Mouse (Mus musculus) neural tube, embryonic 15.5 days (tissue): ENCODE measurements around the gene Atxn7l1. TPM values are rescaled to one million over a fixed set of nuclear protein-coding genes. Genes with fewer than 3 reads are reported as not detected.
A peak's percentile ranks its signal among the peaks of the same experiment; 100 is the strongest.

Experiments
- ATAC-seq: fragments of 200-750 bp; cut with Nextera tagmentation; 2 replicates; pipeline ENCODE4 v1.8.0; 2017; ENCODE audit warnings: mild to moderate bottlenecking, moderate TSS enrichment, moderate library complexity; ENCODE audit not compliant: low FRiP score
- H3K27ac ChIP-seq: fragments of 300-500 bp; sonication (generic); replicated peaks from 2 replicates; pipeline ENCODE4 v1.5.1; 2015; ENCODE audit warnings: mild to moderate bottlenecking, inconsistent platforms
- H3K27me3 ChIP-seq: fragments of 300-500 bp; sonication (generic); replicated peaks from 2 replicates; pipeline ENCODE4 v1.6.1; 2015; ENCODE audit warnings: inconsistent platforms
- H3K36me3 ChIP-seq: fragments of 300-500 bp; sonication (generic); 2 replicates; pipeline ENCODE4 v1.6.1; 2015; ENCODE audit warnings: inconsistent platforms
- H3K4me1 ChIP-seq: fragments of 300-500 bp; sonication (generic); 2 replicates; pipeline ENCODE4 v1.6.1; 2015; ENCODE audit warnings: inconsistent platforms
- H3K4me2 ChIP-seq: fragments of 300-500 bp; sonication (generic); 2 replicates; pipeline ENCODE4 v1.6.1; 2015; ENCODE audit warnings: inconsistent platforms, mild to moderate bottlenecking, moderate library complexity
- H3K4me3 ChIP-seq: fragments of 300-500 bp; sonication (generic); replicated peaks from 2 replicates; pipeline ENCODE4 v1.5.1; 2015; ENCODE audit warnings: mild to moderate bottlenecking, inconsistent platforms
- H3K9ac ChIP-seq: fragments of 300-500 bp; sonication (generic); replicated peaks from 2 replicates; pipeline ENCODE4 v1.6.1; 2015; ENCODE audit warnings: mild to moderate bottlenecking, inconsistent platforms
- H3K9me3 ChIP-seq: fragments of 300-500 bp; sonication (generic); replicated peaks from 2 replicates; pipeline ENCODE4 v1.6.1; 2016; ENCODE audit warnings: inconsistent platforms
- WGBS: fragments of 180-500 bp; shearing (Covaris S2); methylation state at CpG from one replicate; pipeline ENCODE4 v1.1.7; 2015; ENCODE audit warnings: mixed read lengths; 5-methylcytosine and 5-hydroxymethylcytosine counted together
- polyA plus RNA-seq: library from polyadenylated mRNA; unstranded; fragments of >200 nt; fragmentation: Nextera tagmentation; extraction: Ambion mirVana; gene quantifications from 2 replicates; pipeline ENCODE4 v1.2.1, GENCODE M21; 2015

The Atxn7l1 gene
- polyA plus RNA-seq, 1 experiment from 2014 or later, result 19.4 TPM

DNA sequence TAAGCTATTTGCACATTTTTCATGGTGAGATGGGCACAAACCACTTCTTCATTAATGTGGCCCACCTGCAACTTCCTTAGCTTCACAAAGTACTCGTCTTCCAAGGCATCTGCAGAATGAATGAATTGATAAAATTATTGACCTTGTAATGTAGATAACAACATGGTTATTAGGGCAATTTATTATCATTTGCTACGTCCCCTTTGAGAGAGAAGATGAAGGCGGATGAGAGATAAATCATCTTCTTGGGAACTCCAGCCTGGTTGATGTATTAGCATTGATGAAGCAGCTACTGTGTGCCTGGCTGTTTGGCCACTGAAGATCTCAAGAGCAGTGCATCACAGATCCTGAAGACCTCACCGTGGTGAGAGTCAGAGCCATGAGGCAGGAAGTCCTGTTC, 63.4 kb downstream of the Atxn7l1 start:
- Histone ChIP-seq H3K4me2 (no peak overlapping the region), H3K4me1 (peaks cover 17% of the 10 kb centered on the region), H3K27ac (no peak overlapping the region), H3K4me3 (no peak overlapping the region), H3K9ac (no peak overlapping the region), H3K36me3 (no peaks in the 10 kb centered on the region), H3K27me3 (no peaks in the 10 kb centered on the region), H3K9me3 (no peaks in the 10 kb centered on the region)
- no peak for ATAC-seq
- WGBS, result 62% methylated on average over 4 of the region's 4 CpGs

DNA sequence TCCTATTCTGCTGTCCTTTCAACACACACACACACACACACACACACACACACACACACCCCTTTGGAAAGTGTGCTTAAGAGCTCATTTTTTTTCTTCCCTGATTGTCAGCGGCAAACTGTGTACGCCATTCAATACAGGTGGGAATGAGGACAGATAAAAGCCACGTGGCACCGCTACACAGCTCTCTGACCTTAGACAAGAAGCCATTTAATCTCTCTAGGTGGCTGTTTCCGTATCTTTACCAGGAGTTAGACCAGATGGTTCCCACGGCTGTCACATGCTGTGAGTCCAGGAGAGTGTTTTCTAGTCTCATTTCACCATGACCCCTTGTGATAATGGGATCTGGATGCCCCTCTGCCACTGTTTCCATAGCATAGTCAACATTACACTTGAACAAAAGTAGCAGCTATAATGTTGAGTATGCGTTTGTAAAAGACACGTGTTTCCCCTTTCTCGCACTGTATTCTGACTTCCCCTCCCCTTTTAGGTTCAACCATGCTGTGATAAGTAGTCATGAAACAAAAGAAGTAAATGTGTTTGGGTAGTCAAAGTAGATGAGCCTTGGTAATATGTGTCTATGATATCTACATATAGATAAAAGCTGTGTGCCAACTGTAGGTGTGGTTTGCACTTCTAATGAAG, 70.8 kb downstream of the Atxn7l1 start:
- ATAC-seq, result no peak
- Histone ChIP-seq H3K27ac (no peak overlapping the region), H3K4me1 (peaks cover 41% of the 10 kb centered on the region), H3K27me3 (no peaks in the 10 kb centered on the region), H3K9ac (no peak overlapping the region), H3K4me2 (no peak overlapping the region), H3K4me3 (no peak overlapping the region), H3K9me3 (no peaks in the 10 kb centered on the region), H3K36me3 (no peaks in the 10 kb centered on the region)
- WGBS, result 61% methylated on average over 9 of the region's 9 CpGs

DNA sequence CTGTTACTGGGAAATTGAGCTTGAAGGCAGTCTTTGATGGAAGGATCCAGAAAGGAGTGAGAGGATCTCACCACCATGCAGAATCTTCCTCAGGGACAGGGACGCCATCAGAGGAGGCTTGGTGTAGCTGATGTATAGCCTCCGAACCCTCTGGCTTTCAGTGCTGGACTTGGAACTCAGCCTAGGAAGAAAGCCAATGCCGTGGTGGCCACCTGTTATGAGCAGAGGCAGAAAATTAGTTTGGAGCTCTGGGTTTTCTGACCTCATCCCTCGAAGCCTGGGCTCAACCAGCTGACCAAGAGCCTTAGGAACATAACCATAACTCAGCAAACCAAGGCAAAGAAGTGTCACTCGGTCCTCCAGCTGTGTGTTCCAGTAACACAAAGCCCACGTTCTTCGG, 71.9 kb downstream of the Atxn7l1 start:
- Histone ChIP-seq H3K9ac (no peak overlapping the region), H3K4me1 (peaks cover 49% of the 10 kb centered on the region), H3K4me2 (no peak overlapping the region), H3K27ac (no peak overlapping the region), H3K36me3 (no peaks in the 10 kb centered on the region), H3K27me3 (no peaks in the 10 kb centered on the region), H3K4me3 (no peak overlapping the region), H3K9me3 (no peaks in the 10 kb centered on the region)
- 62% methylated on average over 7 of the region's 7 CpGs for WGBS
- ATAC-seq, result no peak

DNA sequence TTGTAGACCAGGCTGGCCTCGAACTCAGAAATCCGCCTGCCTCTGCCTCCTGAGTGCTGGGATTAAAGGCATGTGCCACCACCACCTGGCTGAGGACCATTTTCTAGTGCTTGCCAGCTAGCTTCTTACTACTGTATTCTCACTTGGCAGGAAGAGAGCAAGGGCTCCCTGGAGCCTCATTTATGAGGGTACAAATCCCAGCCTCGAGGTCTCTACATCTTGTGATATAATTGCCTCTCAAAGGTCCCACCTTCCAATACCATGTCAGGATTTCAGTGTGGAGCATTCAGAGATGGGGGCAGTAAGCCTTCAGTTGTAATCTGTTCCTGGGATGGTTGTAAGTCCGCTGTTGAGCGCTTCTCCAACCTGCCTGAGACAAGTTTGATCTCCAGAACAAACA, 72.6 kb downstream of the Atxn7l1 start:
- ATAC-seq, result no peak
- WGBS, result 55% methylated on average over 5 of the region's 5 CpGs
- Histone ChIP-seq H3K4me1 (peaks cover 54% of the 10 kb centered on the region), H3K4me2 (no peak overlapping the region), H3K27me3 (no peaks in the 10 kb centered on the region), H3K27ac (peak overlapping the region; percentile 46; the same call in 1 of the 2 replicates), H3K36me3 (no peaks in the 10 kb centered on the region), H3K4me3 (no peak overlapping the region), H3K9me3 (no peaks in the 10 kb centered on the region), H3K9ac (no peak overlapping the region)

DNA sequence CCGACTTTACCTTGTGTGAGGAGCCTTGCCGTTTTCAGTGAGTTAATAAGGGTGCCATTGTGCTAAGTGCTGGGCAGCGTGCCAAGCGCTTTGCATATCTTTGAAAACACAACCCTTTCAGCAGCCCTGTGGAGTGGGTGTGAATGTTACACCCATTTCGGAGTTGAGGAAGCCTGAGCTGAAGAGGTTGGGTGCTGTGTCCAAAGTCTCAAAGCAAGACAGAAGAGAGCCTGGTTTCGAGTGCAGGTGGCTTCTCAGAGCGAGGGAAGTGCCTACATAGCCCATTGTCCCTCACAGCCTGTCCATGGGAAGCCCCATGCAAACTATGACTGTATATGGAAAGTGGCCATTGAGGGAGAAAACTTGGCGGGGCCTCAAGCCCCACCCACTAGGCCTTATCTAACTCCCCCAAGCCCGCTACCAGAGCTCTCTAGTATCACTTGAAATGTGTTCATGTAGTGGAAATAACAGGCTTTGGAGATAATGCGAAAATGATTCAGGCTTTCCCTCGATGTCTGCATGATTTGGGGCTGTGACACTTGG, 73.1 kb downstream of the Atxn7l1 start:
- ATAC-seq, result no peak
- H3K9ac ChIP-seq, result no peak overlapping the region
- H3K27me3 ChIP-seq, result no peaks in the 10 kb centered on the region
- no peaks in the 10 kb centered on the region for H3K9me3 ChIP-seq
- WGBS, result 46% methylated on average over 11 of the region's 11 CpGs
- no peak overlapping the region for H3K4me3 ChIP-seq
- no peaks in the 10 kb centered on the region for H3K36me3 ChIP-seq
- H3K4me2 ChIP-seq, result 0 out of 2 replicates have a peak overlapping the region, but pooled peaks have one; percentile 5
- peak overlapping the region; percentile 46 for H3K27ac ChIP-seq
- H3K4me1 ChIP-seq, result peaks cover 59% of the 10 kb centered on the region

DNA sequence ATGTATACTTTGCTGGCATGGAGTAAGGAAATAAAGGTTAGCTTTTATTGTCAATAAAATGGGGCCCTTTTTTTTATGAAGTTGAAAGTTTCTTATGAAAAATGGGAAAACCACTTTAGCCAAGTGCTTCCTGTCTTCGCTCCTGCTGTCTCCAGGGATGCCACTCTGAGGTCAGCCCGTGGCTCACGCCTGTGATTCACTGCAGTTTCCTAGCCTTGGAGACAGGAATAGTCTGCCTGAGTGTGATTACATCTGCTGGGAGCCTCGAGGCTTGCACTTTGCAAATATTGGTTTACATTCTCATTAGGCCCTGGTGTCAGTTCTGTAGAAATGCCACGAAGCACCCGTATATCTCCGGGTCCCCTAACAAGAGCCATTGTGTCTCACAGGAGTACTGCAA, 74.7 kb downstream of the Atxn7l1 start:
- no peak overlapping the region for H3K4me3 ChIP-seq
- no peaks in the 10 kb centered on the region for H3K36me3 ChIP-seq
- H3K27ac ChIP-seq, result no peak overlapping the region
- H3K4me1 ChIP-seq, result peaks cover 57% of the 10 kb centered on the region
- no peaks in the 10 kb centered on the region for H3K9me3 ChIP-seq
- whole genome bisulfite sequencing, result 47% methylated on average over 7 of the region's 7 CpGs
- no peak for ATAC-seq
- H3K27me3 ChIP-seq, result no peaks in the 10 kb centered on the region
- H3K4me2 ChIP-seq, result no peak overlapping the region
- no peak overlapping the region for H3K9ac ChIP-seq

DNA sequence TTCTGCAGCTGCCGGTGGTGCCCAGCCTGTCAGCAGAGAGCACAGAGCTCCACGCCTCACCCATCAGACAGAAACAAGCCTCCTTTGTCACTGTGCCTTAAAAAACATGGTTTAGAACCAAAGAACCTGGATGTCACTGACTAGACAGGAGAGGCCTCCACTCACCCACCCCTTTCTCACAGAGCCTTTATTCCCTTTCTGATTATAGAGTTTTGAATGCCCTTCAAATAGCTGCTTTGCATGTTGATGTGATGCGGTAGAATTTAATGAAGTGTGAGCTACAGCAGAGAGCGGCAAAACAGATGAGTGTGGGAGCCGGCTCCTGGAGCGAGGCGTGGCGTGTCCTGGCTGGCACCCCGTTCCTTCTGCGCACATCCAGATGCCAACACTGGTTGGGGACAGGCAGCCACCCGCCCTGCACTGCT, 77.6 kb downstream of the Atxn7l1 start:
- peak overlapping the region; percentile 72 for H3K27ac ChIP-seq
- ATAC-seq, result peak; percentile 69
- H3K4me1 ChIP-seq, result peaks cover 38% of the 10 kb centered on the region

DNA sequence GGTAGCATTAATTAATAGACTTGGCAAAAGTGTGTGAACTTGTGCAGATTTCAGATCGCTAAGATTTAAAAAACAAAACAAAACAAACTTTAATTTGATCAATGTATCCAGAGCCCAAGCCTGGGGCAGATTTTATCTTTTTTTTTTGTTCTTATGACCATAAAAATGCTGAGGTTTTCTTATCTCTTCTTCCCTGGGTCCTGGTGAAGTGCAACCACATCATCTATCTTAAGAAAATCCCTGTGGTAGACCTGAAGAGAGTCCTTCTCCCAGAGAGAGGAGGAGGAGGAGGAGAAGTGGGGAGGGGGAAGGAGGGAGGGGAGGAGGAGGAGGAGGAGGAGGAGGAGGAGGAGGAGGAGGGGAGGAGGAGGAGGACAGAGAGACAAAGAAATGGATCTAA, 78.5 kb downstream of the Atxn7l1 start:
- H3K9ac ChIP-seq, result no peak overlapping the region
- ATAC-seq, result no peak
- H3K27ac ChIP-seq, result no peak overlapping the region
- H3K4me3 ChIP-seq, result no peak overlapping the region
- H3K4me1 ChIP-seq, result peaks cover 30% of the 10 kb centered on the region
- 69% methylated on average over 1 of the region's 1 CpGs for WGBS
- H3K9me3 ChIP-seq, result no peaks in the 10 kb centered on the region
- H3K27me3 ChIP-seq, result no peaks in the 10 kb centered on the region
- H3K36me3 ChIP-seq, result no peaks in the 10 kb centered on the region
- no peak overlapping the region for H3K4me2 ChIP-seq

More for the DNA sequence above, 77.6 kb downstream of the Atxn7l1 start:
- H3K9ac ChIP-seq, result no peak overlapping the region
- no peak overlapping the region for H3K4me3 ChIP-seq
- H3K9me3 ChIP-seq, result no peaks in the 10 kb centered on the region
- WGBS, result 20% methylated on average over 11 of the region's 11 CpGs
- H3K36me3 ChIP-seq, result no peaks in the 10 kb centered on the region
- H3K4me2 ChIP-seq, result peak overlapping the region; percentile 17; the same call in 1 of the 2 replicates
- H3K27me3 ChIP-seq, result no peaks in the 10 kb centered on the region

DNA sequence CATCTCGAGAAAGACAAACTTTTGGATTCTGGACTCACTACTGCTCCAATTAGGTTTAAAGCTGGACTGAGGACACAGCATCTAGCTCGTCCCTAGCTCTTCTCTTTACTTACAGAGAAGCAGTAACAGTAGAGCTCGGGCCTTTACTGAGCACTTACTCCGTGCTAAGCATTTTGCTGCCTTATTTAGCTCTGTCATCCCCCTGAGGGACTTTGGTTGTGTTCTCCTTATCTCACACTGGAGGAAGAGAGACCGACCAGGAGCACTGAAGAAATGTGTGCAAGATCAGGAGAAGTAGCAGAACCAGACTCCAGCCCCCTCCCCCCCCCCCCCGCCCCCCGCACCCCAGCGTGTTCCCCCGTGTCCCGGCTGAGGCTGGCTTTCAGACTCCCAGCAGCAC, 79.1 kb downstream of the Atxn7l1 start:
- H3K4me1 ChIP-seq, result peaks cover 28% of the 10 kb centered on the region
- no peak overlapping the region for H3K4me2 ChIP-seq
- H3K4me3 ChIP-seq, result no peak overlapping the region
- H3K36me3 ChIP-seq, result no peaks in the 10 kb centered on the region
- ATAC-seq, result no peak
- no peak overlapping the region for H3K9ac ChIP-seq
- WGBS, result 73% methylated on average over 8 of the region's 10 CpGs
- no peak overlapping the region for H3K27ac ChIP-seq
- H3K27me3 ChIP-seq, result no peaks in the 10 kb centered on the region
- H3K9me3 ChIP-seq, result no peaks in the 10 kb centered on the region

DNA sequence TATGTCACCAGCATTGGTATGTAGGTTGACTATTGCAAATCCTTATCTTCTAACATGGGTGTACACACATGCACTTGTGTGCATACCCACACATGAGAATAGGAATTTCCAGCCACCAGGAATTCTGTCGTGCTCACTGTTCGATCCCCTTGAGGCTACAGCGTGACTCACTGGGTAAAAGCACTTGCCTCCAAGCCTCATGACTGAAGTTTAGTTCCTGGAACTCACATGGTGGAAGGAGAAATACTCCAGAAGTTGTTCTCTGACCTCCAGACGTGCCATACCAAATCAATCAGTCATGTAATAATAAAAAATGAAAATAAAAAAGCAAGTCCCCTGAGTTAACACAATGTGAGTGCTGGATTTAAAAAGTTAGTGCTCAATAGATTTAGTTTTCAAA, 87.8 kb downstream of the Atxn7l1 start:
- H3K27ac ChIP-seq, result no peak overlapping the region
- no peaks in the 10 kb centered on the region for H3K36me3 ChIP-seq
- H3K27me3 ChIP-seq, result no peaks in the 10 kb centered on the region
- no peak overlapping the region for H3K4me2 ChIP-seq
- H3K9ac ChIP-seq, result no peak overlapping the region
- no peaks in the 10 kb centered on the region for H3K9me3 ChIP-seq
- 83% methylated on average over 4 of the region's 4 CpGs for WGBS
- H3K4me3 ChIP-seq, result no peak overlapping the region
- no peak for ATAC-seq
- H3K4me1 ChIP-seq, result peaks cover 14% of the 10 kb centered on the region

DNA sequence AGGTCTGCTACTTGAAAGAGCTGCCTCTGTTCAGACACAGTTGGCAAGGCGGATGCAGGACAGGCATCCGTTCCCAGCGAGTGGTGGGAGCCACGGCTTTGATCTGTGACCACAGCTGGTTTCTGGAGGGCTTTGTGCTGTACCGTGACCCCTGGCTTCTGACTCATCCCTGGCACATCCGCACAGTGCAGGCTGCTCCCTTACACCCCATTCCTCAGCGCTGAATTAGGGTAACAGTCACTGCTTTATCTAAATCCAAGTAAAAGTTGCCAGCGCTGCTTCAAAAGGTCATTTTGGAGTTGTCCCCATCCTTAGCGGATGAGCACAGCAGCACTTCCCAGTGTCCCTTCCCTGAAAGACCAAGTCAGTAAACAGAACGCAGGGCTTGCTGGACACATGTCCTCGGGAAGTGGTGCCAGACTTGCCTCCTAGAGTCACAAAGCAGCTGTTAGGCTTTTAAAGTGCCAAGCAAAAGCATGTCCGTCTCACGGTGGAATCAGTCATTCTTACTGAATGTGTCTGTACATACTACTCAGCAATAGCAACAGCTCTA, 88.4 kb downstream of the Atxn7l1 start:
- Histone ChIP-seq H3K36me3 (no peaks in the 10 kb centered on the region), H3K27me3 (no peaks in the 10 kb centered on the region), H3K4me2 (no peak overlapping the region), H3K4me1 (peaks cover 14% of the 10 kb centered on the region), H3K9me3 (no peaks in the 10 kb centered on the region), H3K4me3 (no peak overlapping the region), H3K9ac (no peak overlapping the region), H3K27ac (no peak overlapping the region; the same call in 1 of the 2 replicates)
- peak; percentile 65; the same call in 1 of the 2 replicates for ATAC-seq
- WGBS, result 61% methylated on average over 13 of the region's 13 CpGs

DNA sequence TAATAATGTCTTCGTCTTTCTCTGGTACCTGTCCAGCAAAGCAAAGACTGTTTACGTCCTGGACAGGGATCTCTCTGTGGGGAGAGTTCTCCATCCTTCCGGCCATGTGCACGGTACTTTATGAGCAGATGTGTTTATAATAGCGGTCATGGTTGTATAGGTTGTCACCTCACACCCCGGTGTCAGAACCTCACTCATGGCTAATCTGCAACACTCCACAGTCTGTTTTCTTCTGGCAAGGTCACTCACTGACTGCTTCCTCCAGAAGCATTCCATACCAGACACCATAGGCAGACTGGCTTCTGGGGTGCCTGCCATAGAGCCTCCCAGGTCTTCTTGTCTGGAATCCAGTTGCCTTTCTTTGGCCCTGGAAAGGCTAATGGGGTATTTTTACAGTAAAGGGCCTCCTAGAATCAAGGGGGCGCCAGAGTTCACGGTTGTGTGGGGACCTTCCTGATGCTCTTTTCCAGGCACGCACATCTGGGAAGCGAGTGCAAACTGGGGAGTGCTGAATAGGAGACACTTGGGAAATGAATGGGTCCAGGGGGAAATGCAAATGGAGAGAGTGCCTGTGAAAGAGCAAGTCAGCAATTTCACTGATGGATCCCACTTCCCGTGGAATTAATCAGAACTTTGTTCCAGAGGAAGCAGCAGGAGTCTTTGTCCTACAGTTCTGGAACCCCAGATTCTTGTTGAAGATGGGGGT, 89.0 kb downstream of the Atxn7l1 start:
- H3K4me3 ChIP-seq, result no peak overlapping the region
- H3K27ac ChIP-seq, result no peak overlapping the region; the same call in 1 of the 2 replicates
- no peaks in the 10 kb centered on the region for H3K36me3 ChIP-seq
- peak; percentile 41; the same call in 1 of the 2 replicates for ATAC-seq
- no peak overlapping the region for H3K9ac ChIP-seq
- no peak overlapping the region for H3K4me2 ChIP-seq
- 72% methylated on average over 11 of the region's 11 CpGs for WGBS
- no peaks in the 10 kb centered on the region for H3K9me3 ChIP-seq
- H3K4me1 ChIP-seq, result peaks cover 14% of the 10 kb centered on the region
- H3K27me3 ChIP-seq, result no peaks in the 10 kb centered on the region
